Mouse (Mus musculus) midbrain, embryonic 14.5 days (tissue): Measurements from ENCODE around the gene Tsga10. TPM values are rescaled to one million over a fixed set of nuclear protein-coding genes. Genes with fewer than 3 reads are reported as not detected.

Experiments
- ATAC-seq: fragments of 200-750 bp; cut with Nextera tagmentation; 2 replicates; pipeline ENCODE4 v1.8.0; 2017; ENCODE audit warnings: moderate number of reproducible peaks, moderate library complexity; ENCODE audit not compliant: low FRiP score, low TSS enrichment
- DNase-seq: peaks from one replicate; pipeline ENCODE4 v3.0.0-alpha.2; 2015
- H3K27ac ChIP-seq: fragments of 300-500 bp; sonication (generic); replicated peaks from 2 replicates; pipeline ENCODE4 v1.5.1; 2014; ENCODE audit warnings: mild to moderate bottlenecking, low read depth, low read length, moderate library complexity
- H3K27me3 ChIP-seq: fragments of 300-500 bp; sonication (generic); 2 replicates; pipeline ENCODE4 v1.6.1; 2014; ENCODE audit warnings: low read length, control low read depth, mixed read lengths; ENCODE audit not compliant: control insufficient read depth, insufficient read depth
- H3K36me3 ChIP-seq: fragments of 300-500 bp; sonication (generic); 2 replicates; pipeline ENCODE4 v1.6.1; 2014; ENCODE audit warnings: low read length, control low read depth; ENCODE audit not compliant: control insufficient read depth, insufficient read depth
- H3K4me1 ChIP-seq: fragments of 300-500 bp; sonication (generic); 2 replicates; pipeline ENCODE4 v1.6.1; 2014; ENCODE audit warnings: mild to moderate bottlenecking, antibody characterized with exemption, low read length, control low read depth; ENCODE audit not compliant: control insufficient read depth, insufficient read depth
- H3K4me2 ChIP-seq: fragments of 300-500 bp; sonication (generic); 2 replicates; pipeline ENCODE4 v1.6.1; 2014; ENCODE audit warnings: mild to moderate bottlenecking, low read length, moderate library complexity
- H3K4me3 ChIP-seq: fragments of 300-500 bp; sonication (generic); replicated peaks from 2 replicates; pipeline ENCODE4 v1.5.1; 2014; ENCODE audit warnings: low read depth, low read length
- H3K9ac ChIP-seq: fragments of 300-500 bp; sonication (generic); replicated peaks from 2 replicates; pipeline ENCODE4 v1.6.1; 2014; ENCODE audit warnings: mild to moderate bottlenecking, low read length, moderate library complexity
- H3K9me3 ChIP-seq: fragments of 300-500 bp; sonication (generic); 2 replicates; pipeline ENCODE4 v1.6.1; 2016; ENCODE audit warnings: low read length, control low read depth, mixed read lengths; ENCODE audit not compliant: control insufficient read depth
- WGBS: fragments of 180-500 bp; shearing (Covaris S2); extraction: QIAGEN DNeasy Blood & Tissue Kit; methylation state at CpG from one replicate; pipeline ENCODE4 v1.1.7; 2014; 5-methylcytosine and 5-hydroxymethylcytosine counted together
- polyA plus RNA-seq: library from polyadenylated mRNA; unstranded; fragments of >200 nt; fragmentation: Nextera tagmentation; extraction: Ambion mirVana; gene quantifications from 2 replicates; pipeline ENCODE4 v1.2.1, GENCODE M21; 2014

Gene Tsga10
- polyA plus RNA-seq, 1 experiment from 2014 or later = 23.3 TPM

GRCm38 (mm10) chr1:37708270-37708955 lies 157.8 kb downstream of the Tsga10 start:
- Histone ChIP-seq H3K4me1 (no peaks in the 10 kb centered on the region), H3K4me3 (no peak overlapping the region), H3K27me3 (no peaks in the 10 kb centered on the region), H3K4me2 (no peak overlapping the region), H3K9me3 (no peaks in the 10 kb centered on the region), H3K27ac (no peak overlapping the region), H3K9ac (no peak overlapping the region), H3K36me3 (no peaks in the 10 kb centered on the region)
- DNase-seq (no peak), ATAC-seq (no peak)
- 91% methylated on average over 6 of the region's 6 CpGs for WGBS

Other genes with a start within 250 kb of the Tsga10 start
- 1.3 and 1.9 TPM in 2 replicates for gene 2010300C02Rik, start 146.3 kb downstream of the Tsga10 start, polyA plus RNA-seq
- 6.8 and 9.1 TPM in 2 replicates for gene Lipt1, start 5.3 kb upstream of the Tsga10 start, polyA plus RNA-seq
- gene Mitd1, start 24.0 kb upstream of the Tsga10 start, polyA plus RNA-seq = 13.7 and 14.7 TPM in 2 replicates
- 275 and 310 TPM in 2 replicates for gene Mrpl30, start 24.0 kb upstream of the Tsga10 start, polyA plus RNA-seq
- not detected in 2 replicates for gene Lyg2, start 50.1 kb upstream of the Tsga10 start, polyA plus RNA-seq
- not detected in 2 replicates for gene Lyg1, start 91.3 kb upstream of the Tsga10 start, polyA plus RNA-seq
- gene Txndc9, start 131.5 kb upstream of the Tsga10 start, polyA plus RNA-seq = 137 and 153 TPM in 2 replicates
- gene Eif5b, start 131.6 kb upstream of the Tsga10 start, polyA plus RNA-seq = 20.7 and 23.9 TPM in 2 replicates